37 mouse cellular contexts compared by ENCODE assay signal in genomic region chr16:38369431-38369830, GRCm38 (mm10). TPM values are rescaled to one million over a fixed set of nuclear protein-coding genes. Genes with fewer than 3 reads are reported as not detected.
A peak's percentile ranks its signal among the peaks of the same experiment; 100 is the strongest.
DNase-seq lines count a peak whose midpoint lies in the region; ATAC-seq and TF ChIP-seq lines count a peak whose summit lies in the region.
"Had no signal": no experiment of that assay in that cellular context is flagged by ENCODE, and none has a peak within 500 bp of the region (broad histone marks: within the 10 kb centered on the region; RNA-seq: fewer than 3 reads in every experiment).

No protein-coding gene starts in this region.

- no peak for TF ChIP-seq CTCF in gastrocnemius, adult 2 months (IDR thresholded peaks at IDR 0.05)

- WGBS in heart, embryonic 11.5 days (ENCODE audit: insufficient replicate concordance): 79% methylated on average over 8 of the region's 8 CpGs
- WGBS in liver, embryonic 12.5 days (ENCODE audit: insufficient replicate concordance): 82% methylated on average over 8 of the region's 8 CpGs
- 87% methylated on average over 8 of the region's 8 CpGs for WGBS in liver, embryonic 11.5 days
- WGBS in liver, embryonic 15.5 days (ENCODE audit: insufficient replicate concordance): 80% methylated on average over 8 of the region's 8 CpGs

- no peak overlapping the region for H3K9ac ChIP-seq in heart, embryonic 11.5 days (ENCODE audit: low read depth, low read length)
- H3K9ac ChIP-seq in liver, embryonic 12.5 days: no peak overlapping the region
- no peak overlapping the region for H3K9ac ChIP-seq in liver, embryonic 11.5 days (ENCODE audit: low read depth, low read length)
- H3K9ac ChIP-seq in liver, embryonic 15.5 days: no peak overlapping the region
- H3K9ac ChIP-seq: forebrain, embryonic 15.5 days; hindbrain, embryonic 13.5 days; limb, embryonic 15.5 days; lung, embryonic 14.5 days; neural tube, embryonic 15.5 days had no signal

- H3K27me3 ChIP-seq in heart, embryonic 11.5 days (ENCODE audit: control insufficient read depth, insufficient read depth, low read length): no peaks in the 10 kb centered on the region
- no peaks in the 10 kb centered on the region for H3K27me3 ChIP-seq in liver, embryonic 12.5 days (replicated peaks)
- no peaks in the 10 kb centered on the region for H3K27me3 ChIP-seq in liver, embryonic 11.5 days (replicated peaks; ENCODE audit: control insufficient read depth, insufficient read depth, low read length)
- no peaks in the 10 kb centered on the region for H3K27me3 ChIP-seq in liver, embryonic 15.5 days
- H3K27me3 ChIP-seq: forebrain, embryonic 15.5 days; hindbrain, embryonic 13.5 days; limb, embryonic 15.5 days; neural tube, embryonic 15.5 days; Patski had no signal

- ATAC-seq in heart, embryonic 11.5 days (replicated peaks; ENCODE audit: insufficient number of reproducible peaks, low FRiP score, low TSS enrichment): no peak
- ATAC-seq in liver, embryonic 12.5 days: no peak
- no peak for ATAC-seq in liver, embryonic 11.5 days (replicated peaks; ENCODE audit: low FRiP score)
- no peak for ATAC-seq in liver, embryonic 15.5 days (ENCODE audit: insufficient read depth)
- ATAC-seq: forebrain, embryonic 15.5 days; intestine, embryonic 16.5 days; Patski had no signal

- peak; percentile 46 for DNase-seq in gastrocnemius, adult 2 months
- DNase-seq in gastrocnemius, postnatal 36 days: no peak
- no peak for DNase-seq in heart, postnatal 14 days
- no peak for DNase-seq in liver, embryonic 11.5 days (ENCODE audit: low spot score)
- no peak for DNase-seq in kidney, postnatal 25 days
- DNase-seq: adrenal gland, postnatal 10 days; cerebellum, adult 8-10 months; cerebellum, postnatal 25 days; kidney, adult 8-10 months; layer of hippocampus, postnatal 36 days; lung, embryonic 14.5 days; lung, postnatal 14 days; midbrain, embryonic 14.5 days; retina, postnatal 1 day; right cerebral cortex, postnatal 14 days had no signal

- peak overlapping the region; percentile 24; the same call in 1 of the 2 replicates for H3K4me2 ChIP-seq in heart, embryonic 11.5 days
- H3K4me2 ChIP-seq in liver, embryonic 12.5 days: no peak overlapping the region
- H3K4me2 ChIP-seq in liver, embryonic 11.5 days: no peak overlapping the region
- H3K4me2 ChIP-seq in liver, embryonic 15.5 days: no peak overlapping the region
- H3K4me2 ChIP-seq: forebrain, embryonic 15.5 days; hindbrain, embryonic 13.5 days; limb, embryonic 15.5 days; lung, embryonic 14.5 days; neural tube, embryonic 15.5 days had no signal

- no peaks in the 10 kb centered on the region for H3K9me3 ChIP-seq in heart, embryonic 11.5 days (replicated peaks; ENCODE audit: control insufficient read depth, low read length)
- H3K9me3 ChIP-seq in liver, embryonic 12.5 days (replicated peaks): no peaks in the 10 kb centered on the region
- H3K9me3 ChIP-seq in liver, embryonic 11.5 days (ENCODE audit: control insufficient read depth, low read length): no peaks in the 10 kb centered on the region
- H3K9me3 ChIP-seq in liver, embryonic 15.5 days (replicated peaks): no peaks in the 10 kb centered on the region
- H3K9me3 ChIP-seq: forebrain, embryonic 15.5 days; G1E; hindbrain, embryonic 13.5 days; limb, embryonic 10.5 days; limb, embryonic 15.5 days; neural tube, embryonic 15.5 days had no signal

- peaks cover 38% of the 10 kb centered on the region for H3K4me1 ChIP-seq in heart, embryonic 11.5 days (ENCODE audit: control insufficient read depth, insufficient read depth, low read length)
- peaks cover 79% of the 10 kb centered on the region for H3K4me1 ChIP-seq in liver, embryonic 12.5 days
- peaks cover 44% of the 10 kb centered on the region for H3K4me1 ChIP-seq in liver, embryonic 11.5 days (replicated peaks; ENCODE audit: control insufficient read depth, insufficient read depth, low read length)
- peaks cover 66% of the 10 kb centered on the region for H3K4me1 ChIP-seq in liver, embryonic 15.5 days (replicated peaks)
- H3K4me1 ChIP-seq: hindbrain, embryonic 13.5 days; limb, embryonic 15.5 days; neural tube, embryonic 15.5 days had no signal

- peak overlapping the region; percentile 96 for H3K27ac ChIP-seq in gastrocnemius, adult 2 months
- no peak overlapping the region for H3K27ac ChIP-seq in heart, embryonic 11.5 days (ENCODE audit: low read depth, low read length)
- peak overlapping the region; percentile 96 for H3K27ac ChIP-seq in liver, embryonic 12.5 days
- H3K27ac ChIP-seq in liver, embryonic 11.5 days (ENCODE audit: low read depth, low read length): no peak overlapping the region
- H3K27ac ChIP-seq in liver, embryonic 15.5 days (replicated peaks): peak overlapping the region; percentile 96; the same call in 1 of the 2 replicates
- H3K27ac ChIP-seq: forebrain, embryonic 15.5 days; hindbrain, embryonic 13.5 days; kidney, postnatal 0 days; limb, embryonic 10.5 days; neural tube, embryonic 15.5 days had no signal

- peak overlapping the region; percentile 1; the same call in 1 of the 2 replicates for H3K4me3 ChIP-seq in gastrocnemius, adult 2 months
- H3K4me3 ChIP-seq in heart, embryonic 11.5 days (ENCODE audit: low read depth, low read length): no peak overlapping the region
- H3K4me3 ChIP-seq in liver, embryonic 12.5 days: no peak overlapping the region
- H3K4me3 ChIP-seq in liver, embryonic 11.5 days (ENCODE audit: low read depth, low read length): no peak overlapping the region
- no peak overlapping the region for H3K4me3 ChIP-seq in liver, embryonic 15.5 days (replicated peaks)
- H3K4me3 ChIP-seq: forebrain, embryonic 15.5 days; hindbrain, embryonic 13.5 days; limb, embryonic 10.5 days; limb, embryonic 15.5 days; neural tube, embryonic 15.5 days had no signal

- H3K36me3 ChIP-seq in heart, embryonic 11.5 days (ENCODE audit: control insufficient read depth, insufficient read depth, low read length): peaks cover 5% of the 10 kb centered on the region
- peaks cover 4% of the 10 kb centered on the region; the same call in 1 of the 2 replicates for H3K36me3 ChIP-seq in liver, embryonic 12.5 days
- H3K36me3 ChIP-seq in liver, embryonic 11.5 days (ENCODE audit: control insufficient read depth, insufficient read depth, low read length): no peaks in the 10 kb centered on the region
- H3K36me3 ChIP-seq in liver, embryonic 15.5 days (replicated peaks): peaks cover 7% of the 10 kb centered on the region; the same call in 1 of the 2 replicates
- H3K36me3 ChIP-seq: forebrain, embryonic 15.5 days; hindbrain, embryonic 13.5 days; limb, embryonic 10.5 days; limb, embryonic 15.5 days; neural tube, embryonic 15.5 days had no signal

- intact Hi-C loops in gastrocnemius, adult 2 months (cut with DNase I): no loop called here
- intact Hi-C loops in gastrocnemius, postnatal 36 days (cut with DNase I): no loop called here
- intact Hi-C loops in heart, postnatal 14 days (cut with DNase I): no loop called here

RNA-seq across cellular contexts. Expression of gene Popdc2, which starts 7.4 kb away (rescaled TPM):
- 10 to 100 TPM; 55.5 to 61.6 TPM for total RNA-seq in gastrocnemius, adult 2 months (2021)
- total RNA-seq in gastrocnemius, postnatal 36 days (2021): 10 to 100 TPM; 60.2 to 61.4 TPM
- 292 and 312 TPM in 2 replicates for polyA plus RNA-seq in heart, embryonic 11.5 days (2014; fragmentation: Nextera tagmentation; extraction: Ambion mirVana)
- total RNA-seq in heart, postnatal 14 days (2021): 100 to 1,000 TPM; 542 to 580 TPM
- polyA plus RNA-seq in liver, embryonic 12.5 days (2016; fragmentation: Nextera tagmentation; extraction: Ambion mirVana): 20.3 and 24.8 TPM in 2 replicates
- polyA plus RNA-seq in liver, embryonic 11.5 days (2014; fragmentation: Nextera tagmentation; extraction: Ambion mirVana): 14.8 and 15.8 TPM in 2 replicates
- 22.8 and 23.6 TPM in 2 replicates for polyA plus RNA-seq in liver, embryonic 15.5 days (2015; fragmentation: Nextera tagmentation; extraction: Ambion mirVana)
- total RNA-seq: granulocyte monocyte progenitor cell, adult 5-6 weeks; monocyte, adult 5-6 weeks had no signal

RNA-seq across cellular contexts. Expression of gene Gm21987, which starts 22.6 kb away (rescaled TPM):
- not detected for total RNA-seq in gastrocnemius, adult 2 months (2021)
- total RNA-seq in gastrocnemius, postnatal 36 days (2021): not detected
- polyA plus RNA-seq in heart, embryonic 11.5 days (2014; fragmentation: Nextera tagmentation; extraction: Ambion mirVana): 2.4 and 3.4 TPM in 2 replicates
- total RNA-seq in heart, postnatal 14 days (2021): 1 to 10 TPM in 1 of 2 experiments, not detected in 1; 1.2 TPM
- not detected in 2 replicates for polyA plus RNA-seq in liver, embryonic 12.5 days (2016; fragmentation: Nextera tagmentation; extraction: Ambion mirVana)
- not detected in 2 replicates for polyA plus RNA-seq in liver, embryonic 11.5 days (2014; fragmentation: Nextera tagmentation; extraction: Ambion mirVana)
- not detected in 2 replicates for polyA plus RNA-seq in liver, embryonic 15.5 days (2015; fragmentation: Nextera tagmentation; extraction: Ambion mirVana)
- total RNA-seq: adrenal gland, postnatal 10 days; gastrocnemius, adult 18-20 months; granulocyte monocyte progenitor cell, adult 5-6 weeks; layer of hippocampus, postnatal 36 days; left cerebral cortex, postnatal 10 days; monocyte, adult 5-6 weeks had no signal
- polyA plus RNA-seq: forebrain, embryonic 15.5 days; frontal cortex, adult 2 months; hindbrain, embryonic 13.5 days; kidney, postnatal 0 days; large intestine, adult 2 months; limb, embryonic 10.5 days; lung, embryonic 14.5 days; midbrain, embryonic 14.5 days; neural tube, embryonic 15.5 days; Patski; small intestine, adult 2 months; stomach, embryonic 14.5 days; testis, adult 2 months; urinary bladder, adult 2 months had no signal

RNA-seq across cellular contexts. Expression of gene Cox17, which starts 22.6 kb away (rescaled TPM):
- 100 to 1,000 TPM; 138 to 190 TPM for total RNA-seq in gastrocnemius, adult 2 months (2021)
- 100 to 1,000 TPM; 121 to 152 TPM for total RNA-seq in gastrocnemius, postnatal 36 days (2021)
- polyA plus RNA-seq in heart, embryonic 11.5 days (2014; fragmentation: Nextera tagmentation; extraction: Ambion mirVana): 289 and 314 TPM in 2 replicates
- 100 to 1,000 TPM; 227 to 256 TPM for total RNA-seq in heart, postnatal 14 days (2021)
- polyA plus RNA-seq in liver, embryonic 12.5 days (2016; fragmentation: Nextera tagmentation; extraction: Ambion mirVana): 404 and 417 TPM in 2 replicates
- 441 and 497 TPM in 2 replicates for polyA plus RNA-seq in liver, embryonic 11.5 days (2014; fragmentation: Nextera tagmentation; extraction: Ambion mirVana)
- 202 and 255 TPM in 2 replicates for polyA plus RNA-seq in liver, embryonic 15.5 days (2015; fragmentation: Nextera tagmentation; extraction: Ambion mirVana)

RNA-seq across cellular contexts. Expression of gene Maats1, which starts 27.5 kb away (rescaled TPM):
- not detected for total RNA-seq in gastrocnemius, adult 2 months (2021)
- not detected for total RNA-seq in gastrocnemius, postnatal 36 days (2021)
- 0.21 TPM in 1 of 2 replicates, not detected in the other for polyA plus RNA-seq in heart, embryonic 11.5 days (2014; fragmentation: Nextera tagmentation; extraction: Ambion mirVana)
- total RNA-seq in heart, postnatal 14 days (2021): under 1 TPM; 0.10 TPM
- polyA plus RNA-seq in liver, embryonic 12.5 days (2016; fragmentation: Nextera tagmentation; extraction: Ambion mirVana): 0.05 TPM in 1 of 2 replicates, not detected in the other
- polyA plus RNA-seq in liver, embryonic 11.5 days (2014; fragmentation: Nextera tagmentation; extraction: Ambion mirVana): 0.05 TPM in 1 of 2 replicates, not detected in the other
- 0.03 and 0.05 TPM in 2 replicates for polyA plus RNA-seq in liver, embryonic 15.5 days (2015; fragmentation: Nextera tagmentation; extraction: Ambion mirVana)
- total RNA-seq: gastrocnemius, adult 18-20 months; granulocyte monocyte progenitor cell, adult 5-6 weeks; monocyte, adult 5-6 weeks had no signal
- polyA plus RNA-seq: G1E; limb, embryonic 10.5 days; limb, embryonic 15.5 days; stomach, embryonic 14.5 days had no signal

Comparison
In these comparisons a context has a peak if more than half of its experiments do, and no peak if none do; other contexts are left out.
1. H3K27ac ChIP-seq: peak in gastrocnemius, adult 2 months (single experiment), liver, embryonic 12.5 days (single experiment) and liver, embryonic 15.5 days (single experiment); none in heart, embryonic 11.5 days (single experiment) and liver, embryonic 11.5 days (single experiment).
2. RNA of gene Popdc2, which starts 7.4 kb away (polyA plus RNA-seq): 292 to 312 TPM in heart, embryonic 11.5 days; 22.8 to 23.6 TPM in liver, embryonic 15.5 days, 20.3 to 24.8 TPM in liver, embryonic 12.5 days and 14.8 to 15.8 TPM in liver, embryonic 11.5 days; every median in the first group is over 10 times any median in the second.